Mouse (Mus musculus) MEL (cell line): ENCODE measurements around the gene Zbtb20.

ENCODE experiments used
- BHLHE40 ChIP-seq: IDR thresholded peaks from 2 replicates; pipeline ENCODE4 v1.6.1; 2012; ENCODE audit warnings: low read depth, mild to moderate bottlenecking, inconsistent platforms, low read length, improper control_type of control experiment, borderline replicate concordance
- CTCF ChIP-seq, 3 experiments: IDR thresholded peaks in 2 of 3; conservative IDR thresholded peaks in 1 of 3; 2 replicates each; pipeline ENCODE4 v1.5.1; 2011 to 2012; ENCODE audit warnings: low read length in 3 of 3, low read depth in 2 of 3, mild to moderate bottlenecking in 2 of 3, improper control_type of control experiment in 1 of 3, inconsistent platforms in 1 of 3, mixed read lengths in 1 of 3, moderate library complexity in 1 of 3; ENCODE audit not compliant: control insufficient read depth in 1 of 3, insufficient read depth in 1 of 3, poor library complexity in 1 of 3, severe bottlenecking in 1 of 3
- ETS1 ChIP-seq: IDR thresholded peaks from 2 replicates; pipeline ENCODE4 v1.6.1; 2012; ENCODE audit warnings: low read depth, mild to moderate bottlenecking, inconsistent platforms, low read length, improper control_type of control experiment, moderate library complexity
- HCFC1 ChIP-seq: IDR thresholded peaks from 2 replicates; pipeline ENCODE4 v1.6.1; 2012; ENCODE audit warnings: low read depth, mild to moderate bottlenecking, inconsistent platforms, low read length, improper control_type of control experiment, moderate library complexity
- JUND ChIP-seq: IDR thresholded peaks from 2 replicates; pipeline ENCODE4 v1.6.1; 2011; ENCODE audit warnings: low read depth, mild to moderate bottlenecking, improper control_type of control experiment, low read length
- KAT2A ChIP-seq: conservative IDR thresholded peaks from 2 replicates; pipeline ENCODE4 v1.6.1; 2012; ENCODE audit warnings: low read depth, low read length, improper control_type of control experiment, inconsistent platforms
- MAFK ChIP-seq: IDR thresholded peaks from 2 replicates; pipeline ENCODE4 v1.6.1; 2011; ENCODE audit warnings: low read depth, mild to moderate bottlenecking, low read length, improper control_type of control experiment, borderline replicate concordance
- MEF2A ChIP-seq: IDR thresholded peaks from 2 replicates; pipeline ENCODE4 v1.6.1; 2014; ENCODE audit warnings: low read depth, mild to moderate bottlenecking, inconsistent platforms, low read length, improper control_type of control experiment; ENCODE audit not compliant: poor library complexity, insufficient replicate concordance, severe bottlenecking; ENCODE audit errors: extremely low read depth
- NELFE ChIP-seq: IDR thresholded peaks from 2 replicates; pipeline ENCODE4 v1.6.1; 2011; ENCODE audit warnings: low read depth, low read length, improper control_type of control experiment
- POLR2A ChIP-seq, 2 experiments: IDR thresholded peaks; 2 replicates each; pipeline ENCODE4 v1.6.1; 2011 to 2012; ENCODE audit warnings: low read length in 2 of 2, mild to moderate bottlenecking in 2 of 2, control low read depth in 1 of 2, improper control_type of control experiment in 1 of 2, low read depth in 1 of 2, moderate library complexity in 1 of 2; ENCODE audit not compliant: control insufficient read depth in 1 of 2, insufficient read depth in 1 of 2, poor library complexity in 1 of 2
- POLR2AphosphoS5 ChIP-seq: IDR thresholded peaks from 2 replicates; pipeline ENCODE4 v1.6.1; 2012; ENCODE audit warnings: low read depth, borderline replicate concordance, mild to moderate bottlenecking, inconsistent platforms, low read length, moderate library complexity, mixed read lengths
- TAL1 ChIP-seq: IDR thresholded peaks from 2 replicates; pipeline ENCODE4 v1.6.1; 2012; ENCODE audit warnings: mild to moderate bottlenecking, inconsistent platforms, low read length, moderate library complexity, mixed read lengths

GRCm38 (mm10) chr16:43172912-43173311, 297.2 kb downstream of the Zbtb20 start:
- no peak for TF ChIP-seq TAL1
- no peak for TF ChIP-seq POLR2AphosphoS5
- TF ChIP-seq MAFK = no peak
- no peak for TF ChIP-seq CTCF (IDR thresholded peaks at IDR 0.05 in 2 of 3, conservative IDR thresholded peaks at IDR 0.05 in 1 of 3; ENCODE audit: control insufficient read depth in 1 of 3, insufficient read depth in 1 of 3, low read depth in 2 of 3, low read length in 3 of 3, poor library complexity in 1 of 3, severe bottlenecking in 1 of 3)
- TF ChIP-seq NELFE = no peak
- TF ChIP-seq HCFC1 = no peak
- no peak for TF ChIP-seq JUND
- no peak for TF ChIP-seq BHLHE40
- no peak for TF ChIP-seq ETS1
- TF ChIP-seq POLR2A (IDR thresholded peaks at IDR 0.05; ENCODE audit: control insufficient read depth in 1 of 2, insufficient read depth in 1 of 2, low read depth in 1 of 2, low read length in 2 of 2, poor library complexity in 1 of 2) = no peak
- TF ChIP-seq KAT2A = no peak
- no peak for TF ChIP-seq MEF2A
